Mouse (Mus musculus): ENCODE results near the gene Arfgap2. TPM values are rescaled to one million over a fixed set of nuclear protein-coding genes. Genes with fewer than 3 reads are reported as not detected.
"Not testable (repeated sequence)": the region's sequence is repeated elsewhere in the genome, so short reads cannot be mapped to it uniquely, and the experiment has no call there.

The Arfgap2 gene
- total RNA-seq (2015), result 24.7 and 27.2 TPM in 2 replicates
- total RNA-seq (2017), result 26.9 and 27.1 TPM in 2 replicates

GRCm38 (mm10) chr2:91264711-91265681 is at the start of gene Arfgap2:
Gene Arfgap2, plus strand, starts transcription at chr2:91264974.
- peak; percentile 98 for ATAC-seq (ENCODE audit: poor library complexity, severe bottlenecking)

- no peak for ATAC-seq (ENCODE audit: poor library complexity, severe bottlenecking)
These were observed 47.7 kb upstream of the Arfgap2 start for GRCm38 (mm10) chr2:91217032-91217431.

GRCm38 (mm10) chr2:91220501-91220900 is 44.3 kb upstream of the Arfgap2 start:
- ATAC-seq (ENCODE audit: poor library complexity, severe bottlenecking), result no peak

DNA sequence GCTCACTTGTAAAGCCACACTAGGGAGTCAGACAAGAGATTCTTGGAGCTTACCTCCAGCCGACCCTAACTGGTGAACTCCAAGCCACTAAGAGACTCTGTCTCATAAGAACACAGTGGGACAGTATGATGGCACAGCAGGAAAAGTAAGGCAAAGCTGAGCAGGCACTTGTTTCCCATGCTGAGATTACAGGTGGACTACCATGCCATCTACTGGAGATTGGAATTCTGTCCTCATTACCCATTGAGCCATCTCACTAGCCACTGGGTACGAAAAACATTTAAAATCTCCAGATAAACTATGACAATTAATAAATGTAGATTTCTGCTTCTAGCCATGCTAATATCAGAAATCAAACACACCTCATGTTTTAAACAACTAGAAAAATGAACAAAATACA is 41.2 kb upstream of the Arfgap2 start:
- ATAC-seq (ENCODE audit: poor library complexity, severe bottlenecking), result no peak

DNA sequence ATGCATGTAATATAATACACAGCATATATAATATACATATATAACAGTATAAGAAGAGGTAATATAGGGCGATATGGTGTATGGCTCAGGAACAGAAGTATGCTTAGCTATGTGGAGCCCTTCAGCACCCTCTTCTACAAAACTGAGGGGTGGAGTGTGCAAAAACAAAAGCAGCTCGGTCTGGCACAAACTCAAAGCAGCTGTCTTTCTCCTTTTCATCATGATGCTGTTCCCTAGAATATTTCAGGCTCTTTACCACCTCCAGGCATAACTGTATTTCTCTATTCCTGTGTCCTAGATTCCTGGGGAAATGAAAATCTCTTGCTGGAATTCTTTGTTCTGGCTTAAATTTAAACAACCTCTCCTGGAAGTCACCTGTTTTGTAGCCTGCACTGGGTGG is 35.0 kb upstream of the Arfgap2 start:
- no peak for ATAC-seq (ENCODE audit: poor library complexity, severe bottlenecking)

- peak; percentile 98 for ATAC-seq (ENCODE audit: poor library complexity, severe bottlenecking)
These were observed 27.9 kb upstream of the Arfgap2 start, which contains the start of gene Ddb2 for GRCm38 (mm10) chr2:91236601-91237510. Gene Ddb2, minus strand, starts transcription at chr2:91236982.

DNA sequence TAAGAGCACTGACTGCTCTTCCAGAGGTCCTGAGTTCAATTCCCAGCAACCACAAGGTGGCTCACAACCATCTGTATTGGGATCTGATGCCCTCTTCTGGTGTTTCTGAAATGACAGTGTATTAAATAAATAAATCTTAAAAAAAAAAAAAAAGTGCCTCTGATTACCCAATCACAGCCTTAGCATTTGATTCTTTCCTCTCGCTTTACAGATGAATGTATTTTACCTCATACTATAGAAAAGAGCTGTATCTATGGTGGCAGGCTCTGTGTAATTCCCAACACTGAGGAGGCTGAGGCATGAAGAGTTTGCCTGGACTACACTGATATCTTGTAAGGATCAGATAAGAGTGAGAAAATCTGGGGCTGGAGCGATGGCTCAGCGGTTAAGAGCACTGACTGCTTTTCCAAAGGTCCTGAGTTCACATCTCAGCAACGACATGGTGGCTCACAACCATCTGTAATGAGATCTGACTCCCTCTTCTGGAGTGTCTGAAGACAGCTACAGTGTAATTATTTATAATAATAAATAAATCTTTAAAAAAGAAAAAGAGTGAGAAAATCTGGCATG is 27.2 kb upstream of the Arfgap2 start:
- ATAC-seq (ENCODE audit: poor library complexity, severe bottlenecking), result not testable (repeated sequence)

DNA sequence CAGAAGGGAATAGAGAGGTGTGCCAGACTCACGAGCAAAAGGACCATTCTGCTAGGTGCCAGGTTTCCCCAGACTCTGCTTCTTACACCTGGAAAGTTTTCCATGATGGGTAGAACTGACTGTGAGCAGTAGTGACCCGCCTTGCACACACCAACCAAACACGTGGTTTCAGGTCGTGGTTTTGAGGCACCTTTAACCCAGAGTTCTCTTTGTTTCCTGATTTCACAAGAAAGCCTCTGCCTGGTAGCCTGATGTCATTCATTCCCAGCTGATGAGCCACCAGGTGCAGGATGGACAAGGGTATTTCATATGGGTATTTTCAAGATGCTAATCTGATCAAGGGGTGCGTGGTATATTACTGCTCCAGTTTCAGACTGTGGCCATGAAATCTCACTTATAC is 22.2 kb upstream of the Arfgap2 start:
- ATAC-seq (ENCODE audit: poor library complexity, severe bottlenecking), result peak; percentile 59

GRCm38 (mm10) chr2:91243416-91243815 is 21.4 kb upstream of the Arfgap2 start:
- no peak for ATAC-seq (ENCODE audit: poor library complexity, severe bottlenecking)

GRCm38 (mm10) chr2:91244557-91245228 is 20.1 kb upstream of the Arfgap2 start:
- no peak for ATAC-seq (ENCODE audit: poor library complexity, severe bottlenecking)

DNA sequence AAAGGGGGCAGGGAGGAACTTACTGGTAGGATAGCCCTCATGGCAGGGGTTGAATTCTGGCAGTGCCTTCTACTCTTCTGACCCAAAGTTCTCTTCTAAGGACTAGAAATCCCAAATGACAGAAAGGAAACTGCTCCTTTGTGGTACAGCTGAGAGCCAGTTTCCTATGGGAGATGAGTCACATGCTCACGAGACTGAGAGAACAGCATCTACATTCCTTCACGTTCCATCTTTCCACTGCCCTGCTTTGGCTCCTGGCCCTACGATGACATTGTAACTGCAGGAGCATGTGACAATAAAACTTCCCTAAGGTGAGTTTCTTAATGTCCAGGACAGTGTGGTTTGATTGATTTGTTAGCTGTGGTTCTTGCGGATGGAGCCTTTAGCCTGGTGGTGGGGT is 16.4 kb upstream of the Arfgap2 start:
- no peak for ATAC-seq (ENCODE audit: poor library complexity, severe bottlenecking)

DNA sequence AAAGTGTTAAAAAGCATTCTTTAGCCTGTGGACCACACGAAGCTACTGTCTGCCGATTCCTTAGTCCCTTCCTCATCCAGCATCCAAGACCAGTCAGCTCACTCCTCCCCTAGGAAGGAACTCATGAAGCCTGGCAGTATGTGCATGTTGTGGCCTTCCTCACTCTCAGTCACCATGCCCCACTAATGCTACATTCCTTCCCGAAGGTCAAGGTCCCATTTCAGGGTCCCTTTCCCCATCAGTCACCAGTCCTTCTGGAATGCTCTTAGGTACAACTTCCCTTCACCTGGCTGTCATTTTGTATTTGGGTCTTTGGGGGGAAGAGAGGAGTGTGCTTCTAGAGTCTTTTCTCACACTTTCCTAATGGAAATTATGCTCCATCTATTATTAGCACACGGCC is 12.8 kb upstream of the Arfgap2 start:
- no peak for ATAC-seq (ENCODE audit: poor library complexity, severe bottlenecking)

DNA sequence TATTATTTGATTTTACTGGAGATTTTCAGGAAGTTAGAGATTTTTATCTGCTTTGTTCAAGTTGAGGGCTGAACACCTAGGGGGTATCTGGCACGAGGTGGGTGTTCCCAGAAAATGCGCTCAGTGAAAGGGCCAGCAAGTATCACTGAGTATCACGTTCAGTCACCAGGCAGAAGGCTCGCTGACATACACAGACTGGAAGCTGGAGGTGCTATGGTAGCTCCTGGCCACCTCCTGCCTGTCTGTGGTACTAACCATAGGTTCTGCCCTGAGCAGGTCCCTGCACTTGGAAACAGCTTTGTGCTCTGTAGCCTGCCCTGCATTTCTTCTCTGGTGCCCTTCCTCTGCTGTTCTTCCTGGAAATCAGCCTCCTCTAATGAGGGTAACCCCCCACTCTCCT is 12.3 kb upstream of the Arfgap2 start:
- ATAC-seq (ENCODE audit: poor library complexity, severe bottlenecking), result no peak

GRCm38 (mm10) chr2:91254725-91255380 is 9.9 kb upstream of the Arfgap2 start:
- no peak for ATAC-seq (ENCODE audit: poor library complexity, severe bottlenecking)

GRCm38 (mm10) chr2:91255661-91256150 is 9.1 kb upstream of the Arfgap2 start, which contains the start of gene Pacsin3:
Gene Pacsin3, plus strand, starts transcription at chr2:91255954.
- ATAC-seq (ENCODE audit: poor library complexity, severe bottlenecking), result no peak

- peak; percentile 45 for ATAC-seq (ENCODE audit: poor library complexity, severe bottlenecking)
These were observed 8.3 kb upstream of the Arfgap2 start for GRCm38 (mm10) chr2:91256256-91257125.

- ATAC-seq (ENCODE audit: poor library complexity, severe bottlenecking), result no peak
These were observed 7.4 kb upstream of the Arfgap2 start for GRCm38 (mm10) chr2:91257126-91257980.

DNA sequence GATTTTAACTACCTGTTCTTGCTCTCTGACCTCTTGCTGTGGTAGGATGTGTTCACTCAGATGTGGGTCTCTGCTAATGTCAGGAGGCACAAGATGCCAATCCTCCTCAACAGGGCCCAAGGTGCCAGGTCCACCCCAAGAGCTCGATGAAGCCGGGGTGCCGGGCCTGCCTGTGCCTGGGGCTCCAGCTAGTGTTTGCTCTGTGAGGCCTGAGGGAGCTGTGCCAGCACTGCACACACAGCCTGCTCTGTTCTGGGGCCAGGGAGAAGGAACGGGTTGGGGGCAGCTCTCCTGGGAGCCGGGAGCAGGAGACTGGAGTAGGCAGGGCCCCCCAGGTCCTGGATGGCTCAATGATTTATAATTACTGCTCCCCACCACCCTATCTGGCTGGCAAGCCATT is 6.7 kb upstream of the Arfgap2 start:
- no peak for ATAC-seq (ENCODE audit: poor library complexity, severe bottlenecking)
